Mouse (Mus musculus) right cerebral cortex, adult 2 months (tissue): ENCODE data around the gene Cbx4.

Experiments used
- DNase-seq, 2 experiments: peaks; one replicate each; pipeline ENCODE4 v3.0.0; 2021 to 2022; ENCODE audit warnings: low spot score in 2 of 2

Cbx4 gene

GRCm38 (mm10) chr11:119041750-119042465 is 44.1 kb downstream of the Cbx4 start:
- no peak for DNase-seq

GRCm38 (mm10) chr11:119041325-119041716 is 44.7 kb downstream of the Cbx4 start:
- DNase-seq, result peak in 1 of 2 experiments; percentile 63

GRCm38 (mm10) chr11:119040600-119041324 is 45.3 kb downstream of the Cbx4 start, which contains the start of gene Cbx8:
Gene Cbx8 (minus strand): TSS chr11:119040969.
- peak; percentile 99 to 100 for DNase-seq

GRCm38 (mm10) chr11:119039732-119040512 is 46.1 kb downstream of the Cbx4 start:
- DNase-seq, result no peak

- DNase-seq, result no peak
These were observed 47.1 kb downstream of the Cbx4 start for GRCm38 (mm10) chr11:119038744-119039484.

GRCm38 (mm10) chr11:119037780-119038401 is 48.1 kb downstream of the Cbx4 start:
- DNase-seq, result no peak

GRCm38 (mm10) chr11:119036934-119037779 is 48.9 kb downstream of the Cbx4 start:
- no peak for DNase-seq

GRCm38 (mm10) chr11:119036447-119036846 is 49.6 kb downstream of the Cbx4 start:
- no peak for DNase-seq

- no peak for DNase-seq
These were observed 50.3 kb downstream of the Cbx4 start for GRCm38 (mm10) chr11:119035686-119036165.

- no peak for DNase-seq
These were observed 50.8 kb downstream of the Cbx4 start for GRCm38 (mm10) chr11:119035094-119035685.

GRCm38 (mm10) chr11:119034635-119035034 is 51.4 kb downstream of the Cbx4 start:
- no peak for DNase-seq

- DNase-seq, result peak; percentile 79 to 80
These were observed 52.0 kb downstream of the Cbx4 start for GRCm38 (mm10) chr11:119033874-119034558.
